Mouse (Mus musculus): ENCODE measurements around the gene Irak4. TPM values are rescaled to one million over a fixed set of nuclear protein-coding genes. Genes with fewer than 3 reads are reported as not detected.

Gene Irak4
- polyA plus RNA-seq, 1 experiment from 2014 or later = 3.0 TPM

DNA sequence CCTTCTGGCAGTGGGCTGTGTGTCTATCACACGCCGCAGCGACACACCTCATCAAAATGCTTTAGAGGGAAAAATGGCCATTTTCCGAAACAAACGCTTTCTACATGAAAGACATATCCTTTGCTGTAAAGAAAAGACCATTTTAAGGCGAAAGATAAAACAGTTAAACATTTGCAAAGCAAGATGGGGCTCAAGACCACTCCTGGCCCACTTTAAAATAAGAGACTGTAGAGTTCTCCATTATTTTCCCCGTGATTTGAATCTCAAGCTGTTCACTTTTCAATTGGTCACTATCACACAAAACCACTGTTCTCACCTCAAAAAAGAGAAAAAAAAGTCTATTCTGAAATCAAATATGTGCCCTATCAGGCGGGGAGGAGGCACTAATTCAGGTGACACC, 46.6 kb downstream of the Irak4 start:
- H3K9ac ChIP-seq (replicated peaks) = no peak overlapping the region

DNA sequence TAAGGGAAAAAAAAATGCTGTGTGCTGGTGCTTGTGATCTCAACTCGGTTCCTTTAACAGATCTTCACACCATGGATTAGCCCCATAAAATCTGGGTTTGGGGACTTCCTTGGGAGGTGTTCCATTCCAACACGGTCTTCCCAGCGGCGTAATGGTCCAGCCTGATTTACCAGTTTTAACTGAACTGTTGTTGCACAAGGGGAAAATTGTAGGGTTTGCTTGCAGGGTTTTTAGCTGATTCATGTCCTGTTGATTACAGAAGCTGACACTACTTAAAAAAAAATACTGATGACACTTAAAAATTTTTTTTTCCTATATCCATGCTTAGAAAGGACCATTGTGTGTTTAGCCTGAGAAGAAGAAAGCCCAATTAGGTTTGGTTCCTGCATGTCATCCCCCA, 47.9 kb downstream of the Irak4 start:
- Histone ChIP-seq H3K9me3 (no peaks in the 10 kb centered on the region), H3K4me3 (replicated peaks) (no peak overlapping the region), H3K9ac (replicated peaks) (no peak overlapping the region), H3K27ac (no peak overlapping the region), H3K4me1 (replicated peaks) (peaks cover 11% of the 10 kb centered on the region; the same call in 1 of the 2 replicates), H3K4me2 (no peak overlapping the region), H3K36me3 (peaks cover 4% of the 10 kb centered on the region), H3K27me3 (no peaks in the 10 kb centered on the region)
- no peak for ATAC-seq (ENCODE audit: insufficient number of reproducible peaks, insufficient read depth, low FRiP score, low TSS enrichment, low read depth)
- 46% methylated on average over 4 of the region's 4 CpGs for WGBS

More for the DNA sequence above, 46.6 kb downstream of the Irak4 start:
- Histone ChIP-seq H3K4me2 (peak overlapping the region; percentile 78), H3K27me3 (no peaks in the 10 kb centered on the region), H3K4me1 (replicated peaks) (peaks cover 11% of the 10 kb centered on the region; the same call in 1 of the 2 replicates), H3K36me3 (peaks cover 15% of the 10 kb centered on the region), H3K27ac (no peak overlapping the region), H3K4me3 (replicated peaks) (peak overlapping the region; percentile 94), H3K9me3 (no peaks in the 10 kb centered on the region)
- WGBS = 15% methylated on average over 8 of the region's 8 CpGs
- ATAC-seq (ENCODE audit: insufficient number of reproducible peaks, insufficient read depth, low FRiP score, low TSS enrichment, low read depth) = no peak; the same call in 1 of the 2 replicates

DNA sequence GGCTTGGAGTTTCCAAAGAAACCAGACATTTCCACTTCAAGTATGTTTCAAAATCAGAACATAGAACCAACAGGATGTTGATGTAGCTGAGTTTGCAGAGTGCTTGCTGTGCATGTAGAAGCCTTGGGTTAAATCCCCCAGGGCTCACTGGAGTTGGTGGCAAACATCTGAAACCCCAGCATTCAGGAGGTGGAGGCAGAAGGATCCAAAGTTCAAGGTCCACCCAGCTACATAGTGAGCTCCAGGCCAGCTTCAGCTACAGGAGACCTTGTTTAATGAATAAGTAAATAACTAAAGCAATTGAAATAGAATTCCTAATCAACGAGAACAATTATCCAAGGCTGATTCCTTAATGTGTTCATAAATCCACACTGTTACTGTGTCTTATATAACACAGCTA, 50.1 kb downstream of the Irak4 start:
- no peak for ATAC-seq (ENCODE audit: insufficient number of reproducible peaks, insufficient read depth, low FRiP score, low TSS enrichment, low read depth)
- H3K4me3 ChIP-seq (replicated peaks) = no peak overlapping the region
- 79% methylated on average over 1 of the region's 1 CpGs for WGBS

DNA sequence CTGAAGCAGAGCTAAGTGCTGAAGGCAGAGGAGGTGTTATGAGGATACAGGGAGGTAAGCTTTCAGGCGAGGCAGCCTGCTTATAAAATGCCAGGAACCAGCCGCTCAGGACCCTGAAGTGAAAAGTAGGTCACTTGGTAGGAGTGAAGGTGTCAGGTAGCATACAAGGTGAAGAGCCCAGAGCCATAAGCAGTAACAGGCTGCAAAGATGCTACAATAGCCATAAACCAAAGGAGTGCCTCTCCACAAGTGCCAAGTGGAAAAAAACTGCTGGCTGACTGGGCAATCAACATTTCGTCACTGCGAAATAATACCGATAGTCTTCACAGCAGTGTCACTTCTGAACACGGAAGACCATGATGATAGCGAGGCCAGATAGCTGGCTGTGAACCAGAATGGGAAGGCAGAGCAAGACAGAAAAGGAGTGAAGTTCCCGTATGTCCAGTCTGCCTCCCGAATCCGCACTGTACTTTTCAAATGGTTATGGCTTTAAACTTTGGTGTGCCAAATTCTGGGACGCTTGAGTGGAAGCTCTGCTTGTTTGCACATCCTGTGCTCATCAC, 56.8 kb downstream of the Irak4 start:
- no peaks in the 10 kb centered on the region for H3K27me3 ChIP-seq
- no peak for ATAC-seq (ENCODE audit: insufficient number of reproducible peaks, insufficient read depth, low FRiP score, low TSS enrichment, low read depth)
- H3K4me1 ChIP-seq (replicated peaks) = no peaks in the 10 kb centered on the region
- H3K4me2 ChIP-seq = no peak overlapping the region
- no peaks in the 10 kb centered on the region for H3K36me3 ChIP-seq
- H3K9ac ChIP-seq (replicated peaks) = no peak overlapping the region
- H3K9me3 ChIP-seq = no peaks in the 10 kb centered on the region
- no peak overlapping the region for H3K4me3 ChIP-seq (replicated peaks)
- WGBS = 71% methylated on average over 11 of the region's 11 CpGs
- H3K27ac ChIP-seq = no peak overlapping the region

More for the DNA sequence above, 50.1 kb downstream of the Irak4 start:
- Histone ChIP-seq H3K36me3 (no peaks in the 10 kb centered on the region), H3K4me1 (replicated peaks) (peaks cover 3% of the 10 kb centered on the region; the same call in 1 of the 2 replicates), H3K9ac (replicated peaks) (no peak overlapping the region), H3K27me3 (no peaks in the 10 kb centered on the region), H3K4me2 (no peak overlapping the region), H3K9me3 (no peaks in the 10 kb centered on the region), H3K27ac (no peak overlapping the region)

DNA sequence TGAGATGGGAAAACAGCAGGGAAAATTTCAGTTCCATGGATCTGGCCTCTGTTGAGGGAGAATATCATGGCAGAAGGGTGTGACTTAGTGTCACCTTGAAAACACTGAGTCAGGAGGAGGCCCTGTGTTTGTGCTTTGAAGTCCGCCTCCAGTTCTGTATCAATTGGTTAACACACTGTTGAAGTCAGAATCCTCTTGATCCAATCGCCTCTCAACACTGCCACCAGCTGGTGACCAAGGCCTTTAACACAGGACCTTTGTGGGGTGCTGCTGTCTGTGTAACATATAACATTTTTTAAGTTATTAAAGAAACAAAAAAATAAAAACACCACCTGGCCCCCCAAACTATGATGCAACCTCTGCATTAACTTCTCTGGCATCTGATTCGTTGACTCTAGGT, 57.9 kb downstream of the Irak4 start:
- H3K9me3 ChIP-seq = no peaks in the 10 kb centered on the region
- H3K36me3 ChIP-seq = no peaks in the 10 kb centered on the region
- no peak overlapping the region for H3K27ac ChIP-seq
- no peaks in the 10 kb centered on the region for H3K4me1 ChIP-seq (replicated peaks)
- H3K27me3 ChIP-seq = no peaks in the 10 kb centered on the region
- ATAC-seq (ENCODE audit: insufficient number of reproducible peaks, insufficient read depth, low FRiP score, low TSS enrichment, low read depth) = no peak
- H3K9ac ChIP-seq (replicated peaks) = no peak overlapping the region
- H3K4me2 ChIP-seq = no peak overlapping the region
- H3K4me3 ChIP-seq (replicated peaks) = no peak overlapping the region
- WGBS = 23% methylated on average over 3 of the region's 3 CpGs

DNA sequence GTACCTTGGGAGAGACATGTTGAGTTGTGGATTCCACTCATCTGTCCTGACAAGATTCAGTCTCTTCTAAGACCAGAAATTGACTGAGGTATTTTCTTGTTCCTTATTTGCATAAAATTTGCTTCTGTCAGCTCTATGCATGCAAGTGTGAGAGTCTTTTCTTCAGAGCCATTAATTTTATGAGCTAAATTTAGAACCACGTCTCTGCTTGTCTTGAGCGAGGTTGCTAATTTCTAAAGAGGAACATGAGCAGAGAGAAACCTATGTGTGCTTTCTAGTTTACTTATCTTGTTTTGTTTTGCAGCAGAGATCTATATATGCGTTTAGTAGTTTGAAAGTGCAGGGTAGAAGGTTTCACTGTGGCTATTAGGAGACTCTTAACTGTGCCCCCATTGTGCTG, 59.0 kb downstream of the Irak4 start:
- ATAC-seq (ENCODE audit: insufficient number of reproducible peaks, insufficient read depth, low FRiP score, low TSS enrichment, low read depth) = no peak
- Histone ChIP-seq H3K4me2 (no peak overlapping the region), H3K9ac (replicated peaks) (no peak overlapping the region), H3K4me3 (replicated peaks) (no peak overlapping the region), H3K4me1 (replicated peaks) (no peaks in the 10 kb centered on the region), H3K9me3 (no peaks in the 10 kb centered on the region), H3K27me3 (no peaks in the 10 kb centered on the region), H3K27ac (no peak overlapping the region), H3K36me3 (no peaks in the 10 kb centered on the region)
- WGBS = 64% methylated on average over 3 of the region's 3 CpGs

DNA sequence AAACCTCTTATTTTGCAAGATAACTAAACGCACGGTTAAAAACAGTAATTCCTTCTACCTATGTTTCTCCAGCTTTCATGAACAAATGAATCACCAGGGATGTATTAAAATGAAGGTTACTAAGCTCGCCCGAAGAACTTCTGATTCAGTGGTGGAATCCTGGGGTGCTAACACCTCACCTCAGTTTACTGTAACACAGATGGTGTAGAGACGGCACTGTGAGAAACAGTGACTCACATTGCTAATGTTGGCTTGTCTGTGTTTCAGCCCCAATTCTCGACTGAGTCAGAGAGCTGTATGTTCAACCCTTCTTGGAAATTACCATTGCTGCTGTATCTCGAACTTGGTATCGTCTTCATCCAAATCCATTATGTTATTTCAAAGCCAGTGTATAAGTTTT, 64.3 kb downstream of the Irak4 start:
- Histone ChIP-seq H3K4me3 (replicated peaks) (no peak overlapping the region), H3K27me3 (no peaks in the 10 kb centered on the region), H3K36me3 (no peaks in the 10 kb centered on the region), H3K4me2 (no peak overlapping the region), H3K4me1 (replicated peaks) (no peaks in the 10 kb centered on the region), H3K9me3 (no peaks in the 10 kb centered on the region), H3K27ac (no peak overlapping the region), H3K9ac (replicated peaks) (no peak overlapping the region)
- no peak for ATAC-seq (ENCODE audit: insufficient number of reproducible peaks, insufficient read depth, low FRiP score, low TSS enrichment, low read depth)
- WGBS = 92% methylated on average over 8 of the region's 8 CpGs

DNA sequence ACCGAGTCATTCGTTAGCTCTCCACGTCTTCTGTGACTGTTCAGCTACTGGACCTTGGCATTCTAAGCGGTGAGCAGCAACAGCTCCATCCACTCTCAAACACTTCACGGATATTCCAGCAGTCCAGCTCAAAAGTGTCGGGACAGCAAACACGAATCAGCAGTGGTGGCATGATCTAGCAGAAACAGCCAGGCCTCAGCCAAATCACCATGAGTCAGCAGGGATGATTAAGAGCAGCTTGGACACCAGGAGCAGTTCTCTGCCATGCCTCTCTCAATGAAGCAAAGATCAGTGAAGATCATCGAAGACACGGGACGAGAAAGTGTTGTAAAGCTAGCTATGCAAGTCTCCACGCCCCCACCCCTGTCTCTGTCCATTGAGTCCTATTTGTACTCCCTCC, 72.6 kb downstream of the Irak4 start:
- WGBS = 92% methylated on average over 11 of the region's 11 CpGs
- Histone ChIP-seq H3K27ac (no peak overlapping the region), H3K36me3 (no peaks in the 10 kb centered on the region), H3K9ac (replicated peaks) (no peak overlapping the region), H3K9me3 (no peaks in the 10 kb centered on the region), H3K4me2 (no peak overlapping the region), H3K4me1 (replicated peaks) (no peaks in the 10 kb centered on the region), H3K4me3 (replicated peaks) (no peak overlapping the region), H3K27me3 (no peaks in the 10 kb centered on the region)
- ATAC-seq (ENCODE audit: insufficient number of reproducible peaks, insufficient read depth, low FRiP score, low TSS enrichment, low read depth) = no peak

DNA sequence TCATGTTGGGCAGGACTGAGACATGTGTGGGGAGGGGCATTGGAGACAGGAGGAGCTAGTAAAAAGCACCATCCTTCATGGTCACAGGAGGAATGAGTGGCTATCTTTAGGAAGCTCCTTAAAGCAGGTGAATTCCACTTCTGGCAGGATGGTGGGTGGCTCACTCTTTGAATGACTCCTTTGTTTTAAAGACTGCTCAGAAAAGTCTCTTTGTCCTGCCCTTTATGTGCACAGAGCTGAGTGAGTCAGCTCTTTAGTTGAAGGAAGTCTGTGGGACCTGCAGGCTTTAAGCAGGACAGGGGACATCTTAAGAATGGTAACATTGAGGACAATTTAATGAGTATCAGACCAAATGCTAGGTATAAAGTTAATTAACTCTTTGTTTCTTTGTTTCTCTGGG, 77.5 kb downstream of the Irak4 start:
- Histone ChIP-seq H3K36me3 (no peaks in the 10 kb centered on the region), H3K27ac (no peak overlapping the region), H3K27me3 (no peaks in the 10 kb centered on the region), H3K4me1 (replicated peaks) (no peaks in the 10 kb centered on the region), H3K9me3 (no peaks in the 10 kb centered on the region), H3K4me3 (replicated peaks) (no peak overlapping the region), H3K9ac (replicated peaks) (no peak overlapping the region), H3K4me2 (no peak overlapping the region)
- ATAC-seq (ENCODE audit: insufficient number of reproducible peaks, insufficient read depth, low FRiP score, low TSS enrichment, low read depth) = no peak

DNA sequence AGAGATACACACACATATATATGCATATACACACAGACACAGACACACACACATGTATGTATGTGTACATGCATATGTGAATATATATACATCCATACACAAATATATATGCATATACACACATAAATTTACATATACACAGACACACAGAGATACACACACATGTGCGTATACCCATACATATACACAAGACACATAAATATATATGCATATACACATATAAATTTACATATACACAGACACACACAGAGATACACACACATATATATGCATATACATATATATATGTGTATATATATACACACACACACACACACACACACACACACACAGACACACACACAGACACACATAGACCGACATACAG, 85.0 kb downstream of the Irak4 start:
- peak overlapping the region; percentile 99 for H3K4me2 ChIP-seq
- peak overlapping the region; percentile 86 for H3K9ac ChIP-seq (replicated peaks)
- H3K27me3 ChIP-seq = peaks cover 34% of the 10 kb centered on the region
- no peaks in the 10 kb centered on the region for H3K4me1 ChIP-seq (replicated peaks)
- H3K27ac ChIP-seq = no peak overlapping the region
- H3K9me3 ChIP-seq = no peaks in the 10 kb centered on the region
- H3K4me3 ChIP-seq (replicated peaks) = peak overlapping the region; percentile 80
- WGBS = 54% methylated on average over 2 of the region's 2 CpGs
- no peaks in the 10 kb centered on the region for H3K36me3 ChIP-seq
- no peak; the same call in 1 of the 2 replicates for ATAC-seq (ENCODE audit: insufficient number of reproducible peaks, insufficient read depth, low FRiP score, low TSS enrichment, low read depth)

DNA sequence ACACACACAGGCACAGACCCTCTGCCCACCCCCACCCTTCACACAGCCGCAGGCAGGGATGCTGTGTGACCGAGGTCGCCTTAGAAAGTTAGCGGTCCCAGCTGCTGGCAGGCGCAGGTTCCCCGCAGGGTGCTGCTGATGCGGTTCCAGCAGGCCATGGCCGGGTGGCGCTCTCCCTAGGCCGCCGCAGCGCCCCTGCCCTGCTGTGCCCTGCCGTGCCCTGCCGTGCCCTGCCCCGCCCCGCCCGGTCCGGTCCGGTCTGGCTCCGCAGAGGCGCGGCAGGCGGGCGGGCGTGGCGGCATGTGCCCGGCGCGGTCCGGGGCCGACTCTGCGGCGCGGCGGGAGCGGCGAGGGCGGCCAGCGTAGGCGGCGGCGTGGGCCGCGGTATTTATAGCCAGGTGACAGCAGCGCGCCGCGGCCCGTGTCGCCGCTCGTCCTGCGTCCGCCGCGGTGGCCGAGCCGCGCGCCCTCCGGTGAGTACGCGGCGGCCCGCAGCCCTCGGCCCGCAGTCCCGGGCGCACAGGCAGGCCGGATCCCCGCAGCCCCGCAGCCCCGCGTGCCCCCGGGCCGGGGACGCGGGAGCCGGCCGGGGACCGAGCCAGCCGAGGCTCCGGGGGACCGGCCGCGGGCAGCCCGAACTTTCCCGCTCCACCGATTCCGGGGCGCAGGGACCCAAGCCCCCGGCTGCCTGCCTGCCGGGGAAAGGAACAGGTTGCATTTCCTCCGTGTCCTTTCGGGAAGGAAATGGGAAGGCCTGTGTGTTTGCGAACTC, 85.6 kb downstream of the Irak4 start, which contains the start of gene Tmem117:
Gene Tmem117 (plus strand): TSS at position 403 of the 772 bp plus-strand sequence.
- under 1% methylated on average over 83 of the region's 96 CpGs for WGBS
- Histone ChIP-seq H3K27ac (no peak within 1 kb of the TSS), H3K27me3 (peaks cover 34% of the 10 kb centered on the region), H3K36me3 (no peaks in the 10 kb centered on the region), H3K4me1 (replicated peaks) (no peaks in the 10 kb centered on the region), H3K4me3 (replicated peaks) (peak within 1 kb of the TSS; percentile 80), H3K4me2 (peak within 1 kb of the TSS; percentile 99), H3K9ac (replicated peaks) (peak within 1 kb of the TSS; percentile 86), H3K9me3 (no peaks in the 10 kb centered on the region)
- ATAC-seq (ENCODE audit: insufficient number of reproducible peaks, insufficient read depth, low FRiP score, low TSS enrichment, low read depth) = peak; percentile 47; the same call in 1 of the 2 replicates
